Mouse (Mus musculus) splenic B cell, adult 2 months (primary cell): ENCODE results near the gene Pidd1.

Experiments used
- DNase-seq: peaks from one replicate; pipeline ENCODE4 v3.0.0-alpha.2; 2011; ENCODE audit warnings: low read depth, low spot score
- H3K27me3 ChIP-seq: 2 replicates; pipeline ENCODE4 v1.6.1; 2012; ENCODE audit warnings: mild to moderate bottlenecking, low read length, moderate library complexity, mixed read lengths; ENCODE audit not compliant: control insufficient read depth, poor library complexity, insufficient read depth, severe bottlenecking
- H3K36me3 ChIP-seq: 2 replicates; pipeline ENCODE4 v1.6.1; 2012; ENCODE audit warnings: mild to moderate bottlenecking, low read length, moderate library complexity, mixed read lengths; ENCODE audit not compliant: control insufficient read depth, poor library complexity, insufficient read depth, severe bottlenecking

Pidd1 gene

DNA sequence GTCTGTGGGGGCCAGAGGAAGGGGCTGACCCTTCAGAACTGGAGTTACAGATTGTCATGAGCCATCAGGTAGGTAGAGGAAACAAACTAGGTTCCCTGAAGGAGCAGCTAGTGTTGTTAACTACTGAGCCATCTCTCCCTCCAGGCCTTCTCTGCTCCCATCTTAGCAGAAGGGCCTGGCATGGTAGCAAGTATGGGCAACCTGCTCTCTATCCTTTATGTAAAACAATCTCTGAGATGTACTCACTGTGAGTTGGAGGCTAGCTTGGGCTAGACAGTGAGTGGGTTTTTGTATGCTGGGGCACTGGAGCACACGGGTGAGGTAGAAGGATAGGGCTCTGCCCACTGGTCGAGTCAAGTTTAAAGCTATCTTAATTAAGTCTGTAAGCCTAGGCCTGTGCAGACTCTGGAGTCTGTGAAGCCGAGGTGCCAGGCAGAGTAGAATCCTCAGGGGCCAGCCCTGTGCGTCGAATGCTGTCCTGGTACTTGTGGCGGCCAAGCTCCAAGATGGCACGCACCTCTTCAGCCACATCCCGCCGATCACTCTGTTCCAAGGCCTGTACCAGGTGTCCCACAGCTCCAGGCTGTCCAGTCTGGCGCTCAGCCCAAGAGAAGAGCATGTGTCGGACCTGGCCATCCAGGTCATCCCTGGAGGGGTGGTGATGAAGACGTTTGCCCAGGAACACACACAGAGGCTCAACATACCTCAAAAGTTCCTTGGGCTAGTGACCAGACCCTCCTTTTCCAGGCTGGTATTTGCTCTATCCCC lies 5.4 kb downstream of the Pidd1 start:
- H3K27me3 ChIP-seq = no peaks in the 10 kb centered on the region
- H3K36me3 ChIP-seq = no peaks in the 10 kb centered on the region; the same call in 1 of the 2 replicates
- DNase-seq = no peak

- peak; percentile 81 for DNase-seq
- no peaks in the 10 kb centered on the region for H3K27me3 ChIP-seq
- H3K36me3 ChIP-seq = peaks cover 1% of the 10 kb centered on the region
Measured at GRCm38 (mm10) chr7:141437178-141438120, 6.4 kb downstream of the Pidd1 start, which contains the start of gene Slc25a22. TSS of gene Slc25a22 (minus strand) at chr7:141437892.

- H3K27me3 ChIP-seq = no peaks in the 10 kb centered on the region
- no peak for DNase-seq
Measured at GRCm38 (mm10) chr7:141436523-141436892, 7.3 kb downstream of the Pidd1 start.

DNA sequence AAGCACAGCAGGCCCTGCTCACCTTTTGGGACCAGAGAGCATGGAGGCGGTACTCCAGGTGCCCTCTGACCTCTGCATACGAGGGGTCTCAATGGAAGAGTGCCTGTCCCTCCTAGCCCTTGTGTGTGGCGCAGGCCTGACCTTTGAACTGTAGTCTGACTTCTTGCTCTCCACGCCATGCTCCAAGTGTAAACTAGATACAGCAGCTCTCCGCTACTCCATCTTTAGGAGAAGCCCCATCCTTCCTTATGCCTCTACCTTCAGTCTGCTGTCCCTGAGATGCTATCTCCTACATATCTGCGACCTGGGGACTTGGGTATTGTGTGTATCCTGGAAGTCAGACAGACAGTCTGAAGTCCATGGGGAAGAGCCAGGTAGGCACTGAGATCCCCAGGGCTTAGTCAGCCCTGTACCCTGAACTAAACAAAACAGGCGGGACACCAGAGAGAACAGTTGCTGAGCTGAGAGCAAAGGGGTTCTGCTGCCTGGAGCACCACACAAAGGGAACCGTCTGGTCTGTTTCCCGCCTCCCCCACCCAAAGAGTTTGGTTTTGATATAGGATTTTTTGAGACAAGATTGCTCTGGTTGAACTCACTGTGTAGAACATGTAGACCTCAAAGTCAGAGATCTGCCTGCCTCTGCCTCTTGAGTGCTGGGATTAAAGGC lies 7.8 kb downstream of the Pidd1 start:
- Histone ChIP-seq H3K36me3 (peaks cover 5% of the 10 kb centered on the region), H3K27me3 (no peaks in the 10 kb centered on the region)
- DNase-seq = no peak

More at GRCm38 (mm10) chr7:141436523-141436892, 7.3 kb downstream of the Pidd1 start:
- H3K36me3 ChIP-seq = peaks cover 5% of the 10 kb centered on the region

GRCm38 (mm10) chr7:141435129-141435855 lies 8.5 kb downstream of the Pidd1 start:
- peaks cover 5% of the 10 kb centered on the region for H3K36me3 ChIP-seq
- DNase-seq = peak; percentile 76
- H3K27me3 ChIP-seq = no peaks in the 10 kb centered on the region

DNA sequence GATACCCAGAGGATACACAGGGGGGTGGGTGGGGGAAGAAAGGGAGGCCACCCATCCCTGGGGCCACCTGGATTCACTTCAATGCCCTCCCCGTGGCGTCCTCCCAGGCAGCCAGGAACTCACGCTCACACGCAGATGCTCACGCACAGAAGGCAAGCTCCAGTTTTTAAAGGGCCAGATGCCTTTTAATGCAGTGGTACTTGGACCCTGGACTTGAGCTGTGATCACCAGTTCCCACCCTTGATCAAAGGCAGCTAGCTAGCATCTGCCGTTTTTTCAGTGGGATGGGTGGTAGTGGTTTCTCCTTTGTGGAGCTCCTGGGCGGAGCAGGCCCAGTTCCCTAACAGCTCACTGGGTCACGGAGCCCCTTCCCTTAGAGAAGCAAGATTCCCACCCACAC lies 9.4 kb downstream of the Pidd1 start:
- peak; percentile 52 for DNase-seq
- Histone ChIP-seq H3K36me3 (peaks cover 5% of the 10 kb centered on the region), H3K27me3 (no peaks in the 10 kb centered on the region)

DNA sequence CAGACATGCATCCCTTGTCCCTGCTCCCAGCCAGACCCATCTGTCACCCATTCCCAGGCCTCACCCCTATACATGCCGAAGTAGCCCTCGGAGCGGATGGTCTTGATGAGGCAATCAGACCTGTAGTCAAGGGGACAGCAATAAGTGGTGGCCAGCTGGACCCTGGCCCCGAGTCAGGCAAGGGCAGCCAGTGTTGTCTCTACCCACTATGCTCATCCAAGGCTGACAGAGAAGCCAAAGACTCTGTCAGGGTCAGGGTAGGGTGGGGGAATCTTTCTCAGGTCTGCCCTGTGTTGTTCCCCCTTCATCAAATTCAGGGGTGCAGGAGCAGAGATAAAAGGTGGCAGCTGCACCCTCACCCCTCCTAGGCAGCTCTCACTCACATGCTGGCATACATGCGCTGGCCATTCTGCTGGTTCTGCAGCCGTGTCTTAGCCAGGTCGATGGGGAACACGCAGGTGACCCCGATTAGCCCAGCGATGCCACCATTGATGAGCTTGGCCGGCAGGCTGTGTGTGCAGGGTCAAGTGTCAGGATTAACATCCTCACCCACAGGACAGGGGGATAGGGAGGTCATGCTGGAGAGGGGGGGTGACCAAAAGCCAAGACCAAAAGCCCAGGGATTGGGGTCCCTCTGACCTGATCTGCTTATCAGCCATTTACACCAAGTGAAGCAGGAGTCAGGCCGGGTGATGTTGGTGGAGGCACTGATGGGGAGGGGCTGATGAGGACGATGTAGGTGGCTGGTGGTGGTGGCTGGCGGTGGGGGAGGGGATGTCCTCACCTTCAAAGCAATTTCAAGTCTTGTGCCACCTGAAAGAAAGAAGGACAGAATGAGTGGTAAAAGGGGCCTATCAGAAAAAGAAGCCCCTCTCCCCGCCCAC lies 10.1 kb downstream of the Pidd1 start:
- Histone ChIP-seq H3K36me3 (peaks cover 5% of the 10 kb centered on the region), H3K27me3 (no peaks in the 10 kb centered on the region)
- DNase-seq = no peak

DNA sequence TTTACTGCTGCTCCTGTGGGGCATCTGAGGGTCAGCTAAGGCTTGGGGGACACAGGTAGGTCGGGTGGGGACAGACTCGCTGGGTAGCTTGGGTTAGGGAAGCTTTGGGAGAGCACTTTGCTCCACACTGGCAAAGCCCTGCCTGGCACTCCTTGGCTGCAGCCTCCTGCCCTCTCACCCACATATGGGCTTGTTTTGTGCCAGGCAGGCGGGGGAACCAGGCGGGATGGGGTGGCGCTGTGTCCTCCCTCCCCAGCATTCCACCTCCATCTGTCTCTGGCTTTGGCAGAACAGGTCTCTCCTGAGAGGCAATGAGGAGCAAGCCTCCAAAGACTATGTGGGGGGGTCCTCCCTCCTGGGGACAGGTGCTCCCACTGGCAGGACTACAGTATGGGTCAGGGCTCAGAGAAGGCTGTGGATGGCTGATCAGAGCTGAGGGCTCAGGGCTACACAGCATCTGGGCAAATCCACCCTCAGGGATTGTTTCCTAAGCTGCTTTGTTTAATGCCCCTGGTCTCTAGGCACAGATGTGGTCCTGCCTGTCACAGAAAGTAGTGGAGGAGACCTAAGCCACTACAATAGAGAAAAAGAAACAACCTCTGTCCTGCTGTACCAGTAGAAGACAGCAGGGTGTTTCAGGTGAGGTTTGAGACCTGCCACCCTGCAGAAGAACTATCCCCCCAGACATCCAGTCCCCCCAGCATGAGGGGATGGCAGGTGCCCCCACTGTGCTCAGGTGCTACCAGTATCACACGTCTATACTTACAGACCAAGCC lies 10.9 kb downstream of the Pidd1 start:
- H3K36me3 ChIP-seq = peaks cover 5% of the 10 kb centered on the region
- no peak for DNase-seq
- H3K27me3 ChIP-seq = no peaks in the 10 kb centered on the region

GRCm38 (mm10) chr7:141432186-141432611 lies 11.6 kb downstream of the Pidd1 start:
- Histone ChIP-seq H3K27me3 (no peaks in the 10 kb centered on the region), H3K36me3 (peaks cover 5% of the 10 kb centered on the region)
- DNase-seq = no peak

- Histone ChIP-seq H3K27me3 (no peaks in the 10 kb centered on the region), H3K36me3 (peaks cover 5% of the 10 kb centered on the region)
- no peak for DNase-seq
Measured at GRCm38 (mm10) chr7:141431434-141432185, 12.2 kb downstream of the Pidd1 start.

GRCm38 (mm10) chr7:141430585-141431240 lies 13.1 kb downstream of the Pidd1 start:
- peaks cover 5% of the 10 kb centered on the region for H3K36me3 ChIP-seq
- no peak for DNase-seq

More at GRCm38 (mm10) chr7:141430585-141431240, 13.1 kb downstream of the Pidd1 start:
- H3K27me3 ChIP-seq = no peaks in the 10 kb centered on the region
